Mouse (Mus musculus) ES-E14 (cell line): ENCODE data around the gene Abcg8.

Experiments used
- HCFC1 ChIP-seq: IDR thresholded peaks from 2 replicates; pipeline ENCODE4 v1.6.1; 2012; ENCODE audit warnings: low read length, inconsistent platforms, borderline replicate concordance; ENCODE audit not compliant: insufficient read depth
- MAFK ChIP-seq: IDR thresholded peaks from 2 replicates; pipeline ENCODE4 v1.6.1; 2014; ENCODE audit warnings: mild to moderate bottlenecking, low read depth, low read length, inconsistent platforms; ENCODE audit not compliant: insufficient read depth
- ZC3H11A ChIP-seq: IDR thresholded peaks from 2 replicates; pipeline ENCODE4 v1.6.1; 2012; ENCODE audit warnings: low read depth, mild to moderate bottlenecking, inconsistent platforms, low read length, borderline replicate concordance

- TF ChIP-seq ZC3H11A (no peak), MAFK (no peak), HCFC1 (no peak)
Measured at GRCm38 (mm10) chr17:84707407-84707806, 31.3 kb downstream of the Abcg8 start.
